Mouse (Mus musculus) testis, adult 2 months (tissue): Measurements from ENCODE around the gene Snx30. TPM values are rescaled to one million over a fixed set of nuclear protein-coding genes. Genes with fewer than 3 reads are reported as not detected.

Source experiments
- H3K27ac ChIP-seq: fragments of 200-500 bp; 2 replicates; pipeline ENCODE4 v1.5.1; 2012; ENCODE audit warnings: low read depth, low read length; ENCODE audit not compliant: control insufficient read depth, insufficient read depth
- H3K27me3 ChIP-seq: fragments of 200-500 bp; 2 replicates; pipeline ENCODE4 v1.6.1; 2012; ENCODE audit warnings: mild to moderate bottlenecking, low read length, moderate library complexity; ENCODE audit not compliant: control insufficient read depth, insufficient read depth
- H3K36me3 ChIP-seq: fragments of 200-500 bp; 2 replicates; pipeline ENCODE4 v1.6.1; 2012; ENCODE audit warnings: mild to moderate bottlenecking, low read length; ENCODE audit not compliant: control insufficient read depth, insufficient read depth
- H3K4me1 ChIP-seq: fragments of 200-500 bp; 2 replicates; pipeline ENCODE4 v1.6.1; 2012; ENCODE audit warnings: low read length; ENCODE audit not compliant: control insufficient read depth, insufficient read depth
- H3K4me3 ChIP-seq: fragments of 200-500 bp; 2 replicates; pipeline ENCODE4 v1.5.1; 2012; ENCODE audit warnings: low read depth, mild to moderate bottlenecking, low read length, moderate library complexity, mixed read lengths; ENCODE audit not compliant: control insufficient read depth
- CTCF ChIP-seq: fragments of 200-500 bp; IDR thresholded peaks from 2 replicates; pipeline ENCODE4 v1.5.1; 2012; ENCODE audit warnings: low read depth, mild to moderate bottlenecking, inconsistent platforms, low read length, moderate library complexity; ENCODE audit not compliant: control insufficient read depth, insufficient read depth, insufficient replicate concordance
- POLR2A ChIP-seq: fragments of 200-500 bp; IDR thresholded peaks from 2 replicates; pipeline ENCODE4 v1.6.1; 2012; ENCODE audit warnings: low read depth, mild to moderate bottlenecking, inconsistent platforms, low read length, moderate library complexity; ENCODE audit not compliant: control insufficient read depth
- polyA plus RNA-seq: library from polyadenylated mRNA; depleted of rRNA; stranded (reverse); fragments of >200 nt; gene quantifications from 2 replicates; pipeline ENCODE4 v1.2.3, GENCODE M21; 2012; rRNA removed

Gene Snx30
- 0.57 and 0.71 TPM in 2 replicates for polyA plus RNA-seq

DNA sequence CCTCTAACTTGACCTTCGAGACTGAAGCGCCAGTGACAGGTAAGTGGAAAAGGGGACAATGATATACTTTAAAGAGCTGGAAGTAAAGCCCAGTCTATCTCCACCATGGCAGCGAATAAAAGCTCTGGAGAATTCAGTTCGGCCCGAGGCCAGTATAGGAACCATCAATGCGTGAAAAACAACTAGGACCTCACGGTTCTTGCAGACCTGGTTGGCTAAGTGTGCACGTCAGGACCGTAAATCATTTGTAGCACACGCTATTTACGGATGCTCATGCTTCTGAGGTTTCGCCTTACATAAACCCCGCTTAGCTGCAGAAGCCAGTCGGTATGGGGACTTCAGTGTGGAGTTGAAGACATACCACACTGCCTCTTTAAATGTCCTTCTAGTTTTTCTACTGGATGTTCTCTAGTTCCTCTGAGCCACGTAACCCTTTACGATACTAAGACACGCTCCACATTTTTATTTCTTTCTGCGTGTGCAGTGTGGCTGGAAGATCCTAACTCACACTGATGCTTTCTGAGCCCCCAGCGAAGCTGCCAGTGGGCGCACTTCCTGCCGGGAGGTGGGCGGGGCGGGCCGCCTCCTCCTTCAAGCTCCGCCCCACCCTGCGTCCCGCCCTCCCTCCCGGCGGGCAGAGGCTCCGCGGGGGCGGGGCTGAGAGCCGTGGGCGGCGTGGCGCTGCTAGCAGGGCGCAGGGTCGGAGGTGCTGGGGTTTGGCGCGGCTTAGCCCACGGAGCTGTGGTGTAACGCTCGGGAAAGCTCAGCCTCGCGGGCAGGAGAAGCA is at the start of gene Snx30:
Gene Snx30 (plus strand): TSS at position 660 of the 787 bp plus-strand sequence.
- peak within 1 kb of the TSS; percentile 45 for H3K27ac ChIP-seq
- H3K4me3 ChIP-seq, result peak within 1 kb of the TSS; percentile 94
- no peaks in the 10 kb centered on the region for H3K27me3 ChIP-seq
- TF ChIP-seq CTCF (no peak), POLR2A (peak; percentile 63)
- peaks cover 3% of the 10 kb centered on the region for H3K4me1 ChIP-seq
- H3K36me3 ChIP-seq, result no peaks in the 10 kb centered on the region

DNA sequence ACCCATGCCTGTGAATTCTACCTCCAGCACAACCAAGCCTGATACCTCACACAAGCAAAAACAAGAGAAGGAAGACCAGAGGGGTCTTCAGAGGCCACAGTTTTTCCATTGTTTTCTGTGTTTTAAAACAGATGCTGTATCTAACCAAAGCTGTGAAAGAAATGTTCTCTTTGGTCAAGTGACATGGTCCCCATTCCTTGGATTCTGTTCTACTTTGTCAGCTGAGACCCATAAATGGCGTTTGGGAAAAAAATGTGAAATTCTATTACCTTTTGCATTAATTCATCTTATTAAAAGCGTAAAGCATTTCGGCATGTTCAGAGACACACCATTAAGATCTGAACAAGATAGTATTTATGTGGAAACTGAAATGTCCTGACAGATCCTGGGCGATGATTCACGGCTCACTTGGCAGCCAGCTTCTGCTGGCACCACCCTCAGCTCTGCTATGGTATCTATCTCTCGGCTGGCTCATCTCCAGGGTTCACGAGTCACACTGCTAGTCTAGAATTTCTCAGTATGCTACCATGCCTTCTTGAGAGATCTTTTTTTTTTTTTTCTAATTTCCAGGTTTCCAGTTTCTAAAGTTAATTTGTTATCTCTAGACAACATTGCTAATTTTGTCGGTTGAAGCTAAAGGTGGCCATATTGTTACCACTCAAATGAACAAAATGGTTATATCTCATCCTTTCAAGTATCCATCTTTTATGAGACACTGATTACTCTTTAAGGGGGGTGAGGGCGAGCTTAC is 49.1 kb upstream of the Snx30 start:
- Histone ChIP-seq H3K27ac (no peak overlapping the region), H3K36me3 (no peaks in the 10 kb centered on the region), H3K4me1 (peaks cover 2% of the 10 kb centered on the region; the same call in 1 of the 2 replicates), H3K4me3 (no peak overlapping the region), H3K27me3 (no peaks in the 10 kb centered on the region)
- TF ChIP-seq CTCF (no peak), POLR2A (no peak)

DNA sequence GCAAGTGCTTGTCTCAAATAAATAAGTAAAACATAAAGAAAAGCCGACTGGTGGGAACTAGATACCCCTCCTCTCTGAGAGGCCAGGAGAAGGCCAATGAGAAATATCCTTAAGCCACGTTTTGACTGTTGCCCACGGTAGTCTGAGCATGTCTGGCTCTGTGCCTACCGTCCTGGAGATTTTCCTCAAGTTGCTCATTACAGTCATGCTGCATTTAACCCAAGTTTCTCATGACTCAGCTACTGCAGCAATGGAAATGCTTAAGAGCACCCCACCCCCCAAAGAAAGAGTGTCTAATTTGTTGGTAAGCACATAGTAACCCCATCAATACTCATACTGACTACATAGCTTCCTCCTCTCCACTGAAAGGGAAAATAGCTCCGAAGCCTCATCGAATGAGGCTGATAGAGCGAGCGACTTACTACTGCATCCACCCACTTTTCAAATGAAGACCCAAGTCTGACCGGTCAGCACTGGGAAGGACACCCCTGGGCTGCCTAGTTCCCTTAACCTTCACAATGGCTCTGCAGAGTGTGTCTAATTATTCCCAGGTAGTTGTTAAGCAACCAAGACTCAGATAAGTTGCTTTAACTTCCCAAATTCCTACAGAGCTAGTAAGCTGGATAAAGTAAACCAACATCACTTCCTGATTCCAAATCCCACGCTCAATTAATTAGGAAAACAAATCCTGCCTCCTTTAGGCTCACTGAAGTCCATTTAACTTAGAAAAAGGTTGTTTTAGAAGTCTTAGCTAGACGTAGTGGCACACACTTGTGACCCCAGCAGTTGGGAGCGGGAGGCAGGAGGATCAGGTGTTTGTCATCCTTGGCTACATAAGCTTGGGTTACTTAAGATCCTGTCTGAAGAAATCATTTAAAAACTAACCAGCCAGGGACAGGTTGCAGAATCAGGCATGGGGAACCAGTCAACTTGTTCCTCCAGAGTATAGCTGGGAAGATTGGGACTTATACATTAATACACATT is 47.9 kb upstream of the Snx30 start:
- no peak for TF ChIP-seq CTCF
- TF ChIP-seq POLR2A, result no peak
- H3K27ac ChIP-seq, result no peak overlapping the region

DNA sequence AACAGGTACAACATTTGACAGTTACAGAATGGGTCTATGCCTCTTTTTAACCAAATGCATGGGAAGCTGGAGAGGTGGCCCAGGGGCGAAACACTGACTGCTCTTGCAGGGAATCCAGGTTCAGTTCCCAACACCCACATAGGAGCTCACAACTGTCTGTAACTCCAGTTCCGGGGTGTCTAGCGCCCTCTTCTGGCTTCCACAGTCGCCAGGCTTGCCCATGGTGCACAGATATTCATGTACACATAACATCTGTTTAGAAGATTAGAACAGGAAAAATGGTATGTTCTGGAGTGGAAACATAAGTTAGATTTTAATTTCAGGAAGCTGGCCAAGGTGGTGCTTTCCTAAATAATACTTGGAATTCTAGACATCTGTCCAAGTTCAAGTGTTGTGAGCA is 45.6 kb upstream of the Snx30 start:
- Histone ChIP-seq H3K27ac (no peak overlapping the region), H3K4me1 (no peaks in the 10 kb centered on the region; the same call in 1 of the 2 replicates), H3K27me3 (no peaks in the 10 kb centered on the region), H3K36me3 (no peaks in the 10 kb centered on the region), H3K4me3 (no peak overlapping the region)
- TF ChIP-seq POLR2A (no peak), CTCF (peak; percentile 24; the same call in 1 of the 2 replicates)

More for the DNA sequence above, 47.9 kb upstream of the Snx30 start:
- Histone ChIP-seq H3K36me3 (no peaks in the 10 kb centered on the region), H3K4me3 (no peak overlapping the region), H3K4me1 (peaks cover 2% of the 10 kb centered on the region; the same call in 1 of the 2 replicates), H3K27me3 (no peaks in the 10 kb centered on the region)

DNA sequence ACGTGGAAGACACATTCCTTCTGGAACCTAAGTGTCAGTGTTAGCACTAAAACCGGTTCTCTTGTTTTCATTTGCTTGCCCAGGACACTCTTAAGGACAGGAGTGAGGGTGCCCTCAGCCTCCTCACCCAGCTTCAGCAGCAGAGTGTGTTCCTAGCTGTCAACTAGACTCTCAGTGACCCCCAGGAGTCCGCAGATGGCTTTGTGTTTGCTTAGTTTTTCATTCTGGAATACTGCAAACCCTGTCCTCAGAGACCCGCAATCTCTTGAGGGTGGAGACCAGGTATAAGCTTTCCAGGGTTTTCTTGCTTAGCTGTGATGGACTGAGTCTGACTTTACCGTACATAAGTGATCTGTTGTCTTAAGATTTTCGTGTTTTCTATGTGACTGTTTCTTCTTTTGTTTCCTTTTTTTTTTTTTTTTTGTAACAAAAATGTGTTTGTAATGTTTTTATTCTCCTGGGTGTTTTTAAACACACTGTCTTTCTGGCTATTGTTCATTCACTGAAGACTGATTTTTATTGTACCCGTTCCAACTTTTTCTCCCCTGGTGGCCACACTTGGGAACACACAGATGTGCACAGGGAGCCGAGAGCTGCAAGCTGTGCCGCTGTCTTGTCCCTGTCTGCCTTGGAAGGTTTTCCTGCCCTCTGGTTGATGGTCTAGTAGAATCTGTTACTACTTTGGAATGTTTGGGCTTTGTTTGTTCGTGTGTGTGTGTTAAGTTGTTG is 44.8 kb upstream of the Snx30 start:
- Histone ChIP-seq H3K27ac (no peak overlapping the region), H3K27me3 (no peaks in the 10 kb centered on the region), H3K4me1 (no peaks in the 10 kb centered on the region; the same call in 1 of the 2 replicates), H3K4me3 (no peak overlapping the region), H3K36me3 (no peaks in the 10 kb centered on the region)
- no peak for TF ChIP-seq POLR2A
- TF ChIP-seq CTCF, result peak; percentile 30; the same call in 1 of the 2 replicates

DNA sequence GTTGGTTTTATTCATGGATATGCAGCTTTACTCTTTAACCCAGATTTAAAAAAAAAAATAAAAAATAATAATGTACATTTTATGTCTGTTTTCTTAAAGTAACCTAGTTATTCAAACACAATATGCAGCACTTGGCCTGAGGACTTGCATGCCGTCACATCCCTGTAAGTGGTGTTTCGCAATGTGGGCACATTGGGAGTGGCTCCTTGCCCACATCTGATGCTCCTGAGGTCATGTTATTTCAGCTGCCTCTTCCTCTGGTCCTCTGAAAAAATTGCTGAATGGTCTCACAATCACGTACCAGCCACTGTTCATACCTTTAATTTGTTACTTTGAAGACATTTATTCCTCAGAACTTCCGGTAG is 44.3 kb upstream of the Snx30 start:
- H3K36me3 ChIP-seq, result no peaks in the 10 kb centered on the region
- H3K27ac ChIP-seq, result no peak overlapping the region
- H3K4me3 ChIP-seq, result no peak overlapping the region
- H3K27me3 ChIP-seq, result no peaks in the 10 kb centered on the region
- TF ChIP-seq CTCF (no peak), POLR2A (no peak)
- no peaks in the 10 kb centered on the region; the same call in 1 of the 2 replicates for H3K4me1 ChIP-seq
